Mouse (Mus musculus): ENCODE measurements around the gene Otud7a. TPM values are rescaled to one million over a fixed set of nuclear protein-coding genes. Genes with fewer than 3 reads are reported as not detected.

Gene Otud7a
- total and polyA plus RNA-seq, 2 experiments from 2014 or later = 3.2 to 22.5 TPM

DNA sequence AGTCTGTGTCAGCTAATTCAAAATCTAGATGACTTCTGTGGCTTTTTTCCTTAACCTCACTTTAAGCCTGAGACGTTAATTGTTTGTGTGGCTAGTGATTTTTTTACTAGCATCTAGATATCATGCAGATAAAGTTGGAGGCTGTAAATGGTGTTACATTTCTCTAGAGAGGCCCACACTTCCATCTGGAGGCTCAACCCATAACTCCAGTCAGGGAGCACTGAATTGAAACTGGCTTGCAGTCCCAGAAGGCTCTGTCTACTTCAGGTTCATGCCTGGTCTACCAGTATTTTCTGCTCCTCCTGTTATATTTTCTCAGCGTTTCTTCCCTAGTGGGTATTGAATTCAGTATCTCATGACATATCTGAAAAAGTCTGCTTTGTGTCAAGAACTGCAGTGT is 276.1 kb downstream of the Otud7a start:
- no peak overlapping the region for H3K27ac ChIP-seq
- ATAC-seq = no peak

GRCm38 (mm10) chr7:63725040-63725729 is 280.6 kb downstream of the Otud7a start:
- Histone ChIP-seq H3K4me1 (ENCODE audit: insufficient read depth, low read length) (no peaks in the 10 kb centered on the region), H3K9ac (replicated peaks; ENCODE audit: low read length) (no peak overlapping the region), H3K27me3 (ENCODE audit: insufficient read depth, low read length) (no peaks in the 10 kb centered on the region), H3K9me3 (ENCODE audit: low read length) (no peaks in the 10 kb centered on the region), H3K4me2 (ENCODE audit: low read depth, low read length) (no peak overlapping the region), H3K36me3 (ENCODE audit: insufficient read depth, low read length) (peaks cover 7% of the 10 kb centered on the region; the same call in 1 of the 2 replicates), H3K27ac (no peak overlapping the region), H3K4me3 (ENCODE audit: low read length) (no peak overlapping the region)
- DNase-seq (ENCODE audit: low spot score) = no peak
- no peak for ATAC-seq
- no peak for TF ChIP-seq CTCF (IDR thresholded peaks at IDR 0.05; ENCODE audit: low read depth)
- WGBS = 59% methylated on average over 6 of the region's 6 CpGs

More for the DNA sequence above, 276.1 kb downstream of the Otud7a start:
- Histone ChIP-seq H3K4me2 (ENCODE audit: low read depth, low read length) (no peak overlapping the region), H3K36me3 (ENCODE audit: insufficient read depth, low read length) (no peaks in the 10 kb centered on the region), H3K27me3 (ENCODE audit: insufficient read depth, low read length) (no peaks in the 10 kb centered on the region), H3K9ac (replicated peaks; ENCODE audit: low read length) (no peak overlapping the region), H3K4me1 (ENCODE audit: insufficient read depth, low read length) (no peaks in the 10 kb centered on the region), H3K9me3 (ENCODE audit: low read length) (no peaks in the 10 kb centered on the region), H3K4me3 (ENCODE audit: low read length) (no peak overlapping the region)
- no peak for DNase-seq (ENCODE audit: low spot score)
- 64% methylated on average over 2 of the region's 2 CpGs for WGBS
- TF ChIP-seq CTCF (IDR thresholded peaks at IDR 0.05; ENCODE audit: low read depth) = no peak

- no peak for TF ChIP-seq CTCF (IDR thresholded peaks at IDR 0.05; ENCODE audit: low read depth)
- no peak for ATAC-seq
- WGBS = 98% methylated on average over 5 of the region's 5 CpGs
Observed at GRCm38 (mm10) chr7:63729605-63730004, 285.1 kb downstream of the Otud7a start.

DNA sequence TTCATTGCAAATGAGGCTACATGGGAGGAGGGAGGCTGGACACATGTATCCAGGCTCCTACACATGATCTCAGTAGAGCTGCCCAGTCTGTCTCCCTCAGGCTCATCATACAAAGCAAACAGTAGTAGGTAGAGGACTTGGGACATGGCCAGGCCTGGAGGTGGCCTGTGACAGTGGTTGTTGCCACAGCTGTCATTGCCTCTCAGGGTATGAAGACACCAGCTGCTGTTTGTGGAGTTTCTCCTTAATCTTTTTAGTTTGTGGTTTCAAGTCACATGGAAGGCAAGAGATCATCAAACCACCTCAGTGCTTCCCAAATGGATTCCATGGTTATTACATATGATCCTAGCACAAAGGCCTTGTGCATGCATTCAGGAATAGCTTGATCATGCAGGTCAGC is 285.5 kb downstream of the Otud7a start:
- DNase-seq (ENCODE audit: low spot score) = no peak
- Histone ChIP-seq H3K27me3 (ENCODE audit: insufficient read depth, low read length) (no peaks in the 10 kb centered on the region), H3K36me3 (ENCODE audit: insufficient read depth, low read length) (peaks cover 19% of the 10 kb centered on the region; the same call in 1 of the 2 replicates), H3K4me3 (ENCODE audit: low read length) (no peak overlapping the region), H3K9me3 (ENCODE audit: low read length) (no peaks in the 10 kb centered on the region), H3K4me2 (ENCODE audit: low read depth, low read length) (no peak overlapping the region), H3K9ac (replicated peaks; ENCODE audit: low read length) (no peak overlapping the region), H3K27ac (no peak overlapping the region), H3K4me1 (ENCODE audit: insufficient read depth, low read length) (no peaks in the 10 kb centered on the region)
- no peak for TF ChIP-seq CTCF (IDR thresholded peaks at IDR 0.05; ENCODE audit: low read depth)
- ATAC-seq = no peak

More at GRCm38 (mm10) chr7:63729605-63730004, 285.1 kb downstream of the Otud7a start:
- no peak for DNase-seq (ENCODE audit: low spot score)
- Histone ChIP-seq H3K4me3 (ENCODE audit: low read length) (no peak overlapping the region), H3K27me3 (ENCODE audit: insufficient read depth, low read length) (no peaks in the 10 kb centered on the region), H3K9ac (replicated peaks; ENCODE audit: low read length) (no peak overlapping the region), H3K4me1 (ENCODE audit: insufficient read depth, low read length) (no peaks in the 10 kb centered on the region), H3K36me3 (ENCODE audit: insufficient read depth, low read length) (peaks cover 19% of the 10 kb centered on the region; the same call in 1 of the 2 replicates), H3K27ac (no peak overlapping the region), H3K9me3 (ENCODE audit: low read length) (no peaks in the 10 kb centered on the region), H3K4me2 (ENCODE audit: low read depth, low read length) (no peak overlapping the region)

DNA sequence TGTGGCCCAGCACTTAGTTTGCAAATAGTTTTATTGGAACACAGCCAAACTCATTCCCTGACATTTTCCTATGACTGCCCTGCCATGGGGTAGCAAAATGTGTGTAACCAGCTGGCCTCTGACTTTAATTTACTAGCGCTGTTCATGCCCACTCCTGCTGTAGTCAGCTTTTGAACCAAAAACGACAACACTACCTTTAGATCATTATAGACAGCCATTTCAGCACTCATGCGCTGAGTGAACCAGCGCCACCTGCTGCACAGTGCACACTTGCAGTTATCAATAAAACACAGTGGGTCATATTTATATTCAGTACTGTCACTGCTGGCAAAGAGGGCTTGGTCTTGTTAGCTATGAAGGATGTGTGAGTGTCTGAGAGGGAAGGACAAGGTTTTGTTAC is 293.2 kb downstream of the Otud7a start:
- Histone ChIP-seq H3K36me3 (ENCODE audit: insufficient read depth, low read length) (peaks cover 12% of the 10 kb centered on the region; the same call in 1 of the 2 replicates), H3K4me2 (ENCODE audit: low read depth, low read length) (no peak overlapping the region), H3K9me3 (ENCODE audit: low read length) (no peaks in the 10 kb centered on the region), H3K4me3 (ENCODE audit: low read length) (no peak overlapping the region), H3K9ac (replicated peaks; ENCODE audit: low read length) (no peak overlapping the region), H3K27ac (no peak overlapping the region), H3K27me3 (ENCODE audit: insufficient read depth, low read length) (no peaks in the 10 kb centered on the region), H3K4me1 (ENCODE audit: insufficient read depth, low read length) (no peaks in the 10 kb centered on the region)
- peak; percentile 78 for TF ChIP-seq CTCF (IDR thresholded peaks at IDR 0.05; ENCODE audit: low read depth)
- DNase-seq (ENCODE audit: low spot score) (peak; percentile 73), ATAC-seq (peak; percentile 73)
- 57% methylated on average over 4 of the region's 4 CpGs for WGBS

DNA sequence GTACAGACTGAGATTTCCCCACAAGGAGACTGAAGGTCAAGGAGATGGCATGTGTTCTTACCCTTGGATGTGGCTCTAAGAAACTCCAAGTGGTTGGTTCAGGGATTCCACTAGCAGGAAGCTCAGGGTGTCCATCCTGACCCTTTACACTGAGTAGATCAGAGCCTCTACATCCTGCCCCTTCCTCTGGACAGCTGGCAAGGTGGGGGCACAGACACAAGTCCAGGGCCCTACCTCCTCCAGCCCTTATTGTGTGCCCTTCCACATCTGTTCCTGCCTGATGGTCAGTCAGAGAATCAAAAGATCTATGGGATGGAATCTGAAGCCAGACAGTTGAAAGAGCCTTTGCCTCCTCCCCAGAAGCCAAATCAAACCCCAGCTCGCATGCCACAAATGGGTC is 293.6 kb downstream of the Otud7a start:
- ATAC-seq = peak; percentile 27; the same call in 1 of the 2 replicates
- H3K9me3 ChIP-seq (ENCODE audit: low read length) = no peaks in the 10 kb centered on the region
- no peak overlapping the region for H3K4me2 ChIP-seq (ENCODE audit: low read depth, low read length)
- TF ChIP-seq CTCF (IDR thresholded peaks at IDR 0.05; ENCODE audit: low read depth) = no peak
- H3K27ac ChIP-seq = no peak overlapping the region
- H3K4me1 ChIP-seq (ENCODE audit: insufficient read depth, low read length) = no peaks in the 10 kb centered on the region
- H3K36me3 ChIP-seq (ENCODE audit: insufficient read depth, low read length) = peaks cover 12% of the 10 kb centered on the region; the same call in 1 of the 2 replicates
- DNase-seq (ENCODE audit: low spot score) = no peak
- H3K9ac ChIP-seq (replicated peaks; ENCODE audit: low read length) = no peak overlapping the region
- WGBS = 71% methylated on average over 1 of the region's 1 CpGs
- no peaks in the 10 kb centered on the region for H3K27me3 ChIP-seq (ENCODE audit: insufficient read depth, low read length)
- no peak overlapping the region for H3K4me3 ChIP-seq (ENCODE audit: low read length)

GRCm38 (mm10) chr7:63743116-63743515 is 298.6 kb downstream of the Otud7a start:
- no peak for DNase-seq (ENCODE audit: low spot score)
- Histone ChIP-seq H3K27me3 (ENCODE audit: insufficient read depth, low read length) (no peaks in the 10 kb centered on the region), H3K9me3 (ENCODE audit: low read length) (0 out of 2 replicates have a peak, but pooled peaks cover 3% of the 10 kb centered on the region), H3K4me1 (ENCODE audit: insufficient read depth, low read length) (no peaks in the 10 kb centered on the region), H3K27ac (no peak overlapping the region), H3K36me3 (ENCODE audit: insufficient read depth, low read length) (no peaks in the 10 kb centered on the region), H3K4me2 (ENCODE audit: low read depth, low read length) (no peak overlapping the region), H3K4me3 (ENCODE audit: low read length) (no peak overlapping the region), H3K9ac (replicated peaks; ENCODE audit: low read length) (no peak overlapping the region)
- TF ChIP-seq CTCF (IDR thresholded peaks at IDR 0.05; ENCODE audit: low read depth) = no peak
- WGBS = 100% methylated on average over 1 of the region's 1 CpGs
- no peak for ATAC-seq

All from hindbrain, postnatal 0 days (tissue).